Mouse (Mus musculus): ENCODE results near the gene Zfp518a. TPM values are rescaled to one million over a fixed set of nuclear protein-coding genes. Genes with fewer than 3 reads are reported as not detected.

Gene Zfp518a
- polyA plus RNA-seq, 1 experiment from 2014 or later: 7.2 TPM

- Histone ChIP-seq H3K4me1 (no peaks in the 10 kb centered on the region), H3K36me3 (ENCODE audit: poor library complexity, severe bottlenecking) (no peaks in the 10 kb centered on the region), H3K27ac (no peak overlapping the region), H3K9ac (no peak overlapping the region), H3K4me2 (no peak overlapping the region), H3K27me3 (no peaks in the 10 kb centered on the region), H3K9me3 (replicated peaks) (no peaks in the 10 kb centered on the region), H3K4me3 (no peak overlapping the region)
- 63% methylated on average over 9 of the region's 9 CpGs for WGBS
- no peak for ATAC-seq
These were observed 37.3 kb downstream of the Zfp518a start for GRCm38 (mm10) chr19:40931581-40932369.

GRCm38 (mm10) chr19:40935376-40935775 is 40.9 kb downstream of the Zfp518a start:
- H3K9ac ChIP-seq: no peak overlapping the region
- no peak overlapping the region for H3K27ac ChIP-seq
- H3K4me3 ChIP-seq: no peak overlapping the region
- ATAC-seq: no peak
- H3K36me3 ChIP-seq (ENCODE audit: poor library complexity, severe bottlenecking): no peaks in the 10 kb centered on the region
- no peaks in the 10 kb centered on the region for H3K27me3 ChIP-seq
- WGBS: 52% methylated on average over 8 of the region's 8 CpGs
- no peaks in the 10 kb centered on the region for H3K4me1 ChIP-seq
- H3K4me2 ChIP-seq: no peak overlapping the region
- H3K9me3 ChIP-seq (replicated peaks): peaks cover 5% of the 10 kb centered on the region; the same call in 1 of the 2 replicates

- Histone ChIP-seq H3K4me3 (no peak overlapping the region), H3K27me3 (no peaks in the 10 kb centered on the region), H3K4me2 (no peak overlapping the region), H3K4me1 (no peaks in the 10 kb centered on the region), H3K9ac (no peak overlapping the region), H3K9me3 (replicated peaks) (peaks cover 5% of the 10 kb centered on the region; the same call in 1 of the 2 replicates), H3K36me3 (ENCODE audit: poor library complexity, severe bottlenecking) (no peaks in the 10 kb centered on the region), H3K27ac (no peak overlapping the region)
- ATAC-seq: no peak
- WGBS: 26% methylated on average over 5 of the region's 5 CpGs
These were observed 41.5 kb downstream of the Zfp518a start for GRCm38 (mm10) chr19:40936038-40936437.

GRCm38 (mm10) chr19:40943552-40943951 is 49.0 kb downstream of the Zfp518a start:
- H3K4me2 ChIP-seq: no peak overlapping the region
- H3K4me3 ChIP-seq: no peak overlapping the region
- 95% methylated on average over 7 of the region's 7 CpGs for WGBS
- H3K9me3 ChIP-seq (replicated peaks): peaks cover 5% of the 10 kb centered on the region; the same call in 1 of the 2 replicates
- no peaks in the 10 kb centered on the region for H3K27me3 ChIP-seq
- no peaks in the 10 kb centered on the region for H3K36me3 ChIP-seq (ENCODE audit: poor library complexity, severe bottlenecking)
- H3K4me1 ChIP-seq: no peaks in the 10 kb centered on the region
- no peak overlapping the region for H3K9ac ChIP-seq
- no peak for ATAC-seq
- no peak overlapping the region for H3K27ac ChIP-seq

GRCm38 (mm10) chr19:40946937-40947577 is 52.6 kb downstream of the Zfp518a start:
- Histone ChIP-seq H3K27me3 (no peaks in the 10 kb centered on the region), H3K4me2 (no peak overlapping the region), H3K36me3 (ENCODE audit: poor library complexity, severe bottlenecking) (no peaks in the 10 kb centered on the region), H3K4me3 (no peak overlapping the region), H3K27ac (no peak overlapping the region), H3K9ac (no peak overlapping the region), H3K4me1 (no peaks in the 10 kb centered on the region), H3K9me3 (replicated peaks) (no peaks in the 10 kb centered on the region)
- WGBS: 88% methylated on average over 4 of the region's 4 CpGs
- no peak for ATAC-seq

DNA sequence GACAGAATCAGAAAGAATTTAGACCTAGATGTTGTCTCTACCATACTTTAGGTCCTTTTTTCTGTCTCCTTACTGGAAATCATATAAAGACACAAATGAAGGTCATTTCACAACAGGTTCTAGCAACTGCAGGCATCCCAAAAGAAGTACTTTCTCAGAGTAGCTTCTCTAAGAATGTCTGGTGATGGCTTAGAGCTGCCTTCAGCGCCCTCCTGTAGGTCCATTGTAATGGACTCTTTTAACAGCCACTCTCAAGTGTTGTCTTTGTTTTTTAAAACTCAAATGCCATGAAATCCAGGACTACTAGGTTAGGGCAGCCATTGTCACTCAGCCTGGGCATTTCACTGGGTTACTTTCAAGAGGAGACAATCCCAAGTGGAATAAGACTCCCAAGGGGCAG is 64.5 kb downstream of the Zfp518a start:
- no peaks in the 10 kb centered on the region for H3K9me3 ChIP-seq (replicated peaks)
- no peaks in the 10 kb centered on the region for H3K4me1 ChIP-seq
- H3K4me2 ChIP-seq: no peak overlapping the region
- ATAC-seq: no peak
- 5% methylated on average over 1 of the region's 1 CpGs for WGBS
- H3K27me3 ChIP-seq: no peaks in the 10 kb centered on the region
- H3K27ac ChIP-seq: no peak overlapping the region
- H3K4me3 ChIP-seq: no peak overlapping the region
- no peaks in the 10 kb centered on the region for H3K36me3 ChIP-seq (ENCODE audit: poor library complexity, severe bottlenecking)
- H3K9ac ChIP-seq: no peak overlapping the region

DNA sequence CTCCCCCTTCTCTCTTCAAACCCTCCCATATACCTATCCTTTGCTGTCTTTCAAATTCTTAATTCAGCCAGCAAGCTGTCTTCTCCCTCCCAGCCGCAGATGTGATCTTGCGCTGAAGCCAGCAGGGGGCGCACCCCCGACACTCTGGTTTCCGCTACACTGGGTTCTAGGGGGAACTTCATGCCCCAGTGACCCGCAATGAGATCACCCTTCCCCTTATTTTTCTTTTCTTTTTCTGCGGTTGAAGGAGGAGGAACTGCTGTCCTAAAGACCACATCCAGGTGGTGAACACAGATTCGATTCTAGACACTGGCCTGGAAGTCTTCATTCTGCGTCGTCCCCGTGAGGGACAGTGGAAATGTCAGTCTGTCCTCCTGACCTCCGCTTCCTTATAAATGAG is 68.5 kb downstream of the Zfp518a start:
- H3K36me3 ChIP-seq (ENCODE audit: poor library complexity, severe bottlenecking): no peaks in the 10 kb centered on the region
- no peak overlapping the region for H3K4me3 ChIP-seq
- 47% methylated on average over 12 of the region's 12 CpGs for WGBS
- no peak overlapping the region for H3K27ac ChIP-seq
- H3K4me2 ChIP-seq: no peak overlapping the region
- H3K9me3 ChIP-seq (replicated peaks): no peaks in the 10 kb centered on the region
- H3K9ac ChIP-seq: no peak overlapping the region
- no peaks in the 10 kb centered on the region for H3K27me3 ChIP-seq
- no peak for ATAC-seq
- H3K4me1 ChIP-seq: no peaks in the 10 kb centered on the region

GRCm38 (mm10) chr19:40964367-40964891 is 69.9 kb downstream of the Zfp518a start:
- Histone ChIP-seq H3K36me3 (ENCODE audit: poor library complexity, severe bottlenecking) (no peaks in the 10 kb centered on the region), H3K4me2 (no peak overlapping the region), H3K4me1 (no peaks in the 10 kb centered on the region), H3K4me3 (no peak overlapping the region), H3K9me3 (replicated peaks) (no peaks in the 10 kb centered on the region), H3K27me3 (no peaks in the 10 kb centered on the region), H3K9ac (no peak overlapping the region), H3K27ac (no peak overlapping the region)
- WGBS: 38% methylated on average over 3 of the region's 3 CpGs
- no peak for ATAC-seq

GRCm38 (mm10) chr19:40964936-40965850 is 70.7 kb downstream of the Zfp518a start:
- no peak for ATAC-seq
- H3K27ac ChIP-seq: no peak overlapping the region
- no peaks in the 10 kb centered on the region for H3K9me3 ChIP-seq (replicated peaks)
- no peaks in the 10 kb centered on the region for H3K27me3 ChIP-seq
- no peaks in the 10 kb centered on the region for H3K36me3 ChIP-seq (ENCODE audit: poor library complexity, severe bottlenecking)
- no peak overlapping the region for H3K4me3 ChIP-seq
- no peak overlapping the region for H3K4me2 ChIP-seq
- H3K4me1 ChIP-seq: no peaks in the 10 kb centered on the region
- H3K9ac ChIP-seq: no peak overlapping the region
- WGBS: 79% methylated on average over 6 of the region's 6 CpGs
